Mouse (Mus musculus): ENCODE data around the gene Lmntd2. TPM values are rescaled to one million over a fixed set of nuclear protein-coding genes. Genes with fewer than 3 reads are reported as not detected.

Gene Lmntd2
- total and polyA plus RNA-seq, 2 experiments from 2014 or later: 0.15 TPM; not detected in 1

DNA sequence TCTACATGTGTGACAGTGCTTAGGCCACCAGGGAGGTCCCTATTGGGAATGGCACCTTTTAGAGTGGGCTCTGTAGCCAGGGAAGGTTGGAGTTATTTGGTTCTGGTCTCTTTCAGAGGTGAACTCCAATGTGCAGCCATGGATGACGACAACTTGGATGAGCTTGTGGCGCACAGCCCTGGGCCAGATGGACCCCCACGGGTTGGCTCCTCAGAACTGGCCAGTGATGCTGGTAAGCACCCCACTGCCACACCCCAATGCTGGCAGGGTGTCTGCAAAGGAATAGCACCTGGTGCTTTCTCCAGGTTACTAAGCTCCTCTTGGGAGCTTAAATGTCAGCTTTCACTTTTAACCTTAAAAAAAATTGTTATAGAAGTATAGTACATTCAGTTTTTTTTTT, 17.2 kb upstream of the Lmntd2 start:
- Histone ChIP-seq H3K4me3 (ENCODE audit: low read depth, low read length) (no peak overlapping the region), H3K9ac (replicated peaks; ENCODE audit: low read depth, low read length) (no peak overlapping the region), H3K4me1 (ENCODE audit: control insufficient read depth, insufficient read depth) (peaks cover 17% of the 10 kb centered on the region), H3K27me3 (ENCODE audit: control insufficient read depth, insufficient read depth, low read length) (no peaks in the 10 kb centered on the region), H3K4me2 (ENCODE audit: low read depth, low read length) (no peak overlapping the region), H3K36me3 (replicated peaks; ENCODE audit: control insufficient read depth, insufficient read depth, low read length) (peaks cover 56% of the 10 kb centered on the region), H3K27ac (ENCODE audit: low read depth) (no peak overlapping the region), H3K9me3 (replicated peaks; ENCODE audit: control insufficient read depth, low read length) (no peaks in the 10 kb centered on the region)
- ATAC-seq (ENCODE audit: insufficient read depth, low read depth) (no peak), DNase-seq (ENCODE audit: low spot score) (no peak)
- no peak for TF ChIP-seq CTCF (IDR thresholded peaks at IDR 0.05; ENCODE audit: low read depth)
- TF ChIP-seq EP300 (IDR thresholded peaks at IDR 0.05; ENCODE audit: low read depth): no peak
- 92% methylated on average over 3 of the region's 3 CpGs for WGBS

DNA sequence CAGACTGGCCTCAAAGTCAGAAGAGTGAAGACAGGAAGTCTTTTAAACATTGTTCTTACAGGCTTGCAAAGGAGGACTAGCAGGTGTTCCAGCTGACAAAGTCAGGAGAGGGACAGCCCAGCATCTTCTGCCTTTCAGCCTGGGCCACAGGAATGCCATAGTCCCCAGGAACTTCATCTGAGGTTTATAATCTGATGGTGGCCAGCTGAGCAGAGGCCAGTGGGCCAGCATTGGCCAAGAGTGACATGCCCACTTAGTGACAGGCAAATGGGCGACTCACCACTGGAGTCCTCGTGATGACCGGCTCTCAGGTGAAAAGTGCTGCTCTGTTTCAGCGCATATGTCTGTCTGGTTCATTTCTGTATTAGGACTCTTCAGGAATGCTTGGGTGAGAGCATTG, 16.7 kb upstream of the Lmntd2 start:
- no peak for ATAC-seq (ENCODE audit: insufficient read depth, low read depth)

DNA sequence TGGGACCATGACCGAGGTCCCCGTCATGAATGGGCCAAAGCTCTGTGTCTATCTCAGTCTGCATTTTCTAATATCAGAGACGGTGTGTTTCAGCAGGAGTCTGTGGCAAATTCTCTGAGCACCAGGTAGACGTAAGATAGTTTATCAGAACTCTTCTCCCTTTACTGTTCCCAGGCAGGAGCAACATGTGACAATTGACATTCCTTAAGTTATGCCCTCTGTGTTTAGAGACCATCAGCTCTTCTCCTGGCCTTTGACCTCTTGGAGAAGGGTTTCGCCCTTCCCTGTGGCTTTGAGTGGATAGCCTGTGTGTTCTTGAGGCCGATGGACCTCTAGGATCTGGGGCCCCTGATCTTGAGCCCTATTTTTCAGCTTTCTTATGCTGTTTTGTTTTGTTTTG, 15.8 kb upstream of the Lmntd2 start:
- TF ChIP-seq EP300 (IDR thresholded peaks at IDR 0.05; ENCODE audit: low read depth) (no peak), CTCF (IDR thresholded peaks at IDR 0.05; ENCODE audit: low read depth) (no peak)
- Histone ChIP-seq H3K9me3 (replicated peaks; ENCODE audit: control insufficient read depth, low read length) (no peaks in the 10 kb centered on the region), H3K9ac (replicated peaks; ENCODE audit: low read depth, low read length) (peak overlapping the region; percentile 95), H3K27me3 (ENCODE audit: control insufficient read depth, insufficient read depth, low read length) (no peaks in the 10 kb centered on the region), H3K4me3 (ENCODE audit: low read depth, low read length) (peak overlapping the region; percentile 96), H3K27ac (ENCODE audit: low read depth) (no peak overlapping the region), H3K4me1 (ENCODE audit: control insufficient read depth, insufficient read depth) (peaks cover 17% of the 10 kb centered on the region), H3K4me2 (ENCODE audit: low read depth, low read length) (peak overlapping the region; percentile 89), H3K36me3 (replicated peaks; ENCODE audit: control insufficient read depth, insufficient read depth, low read length) (peaks cover 44% of the 10 kb centered on the region)
- no peak for DNase-seq (ENCODE audit: low spot score)
- WGBS: 31% methylated on average over 6 of the region's 6 CpGs
- ATAC-seq (ENCODE audit: insufficient read depth, low read depth): no peak

More for the DNA sequence above, 16.7 kb upstream of the Lmntd2 start:
- H3K4me3 ChIP-seq (ENCODE audit: low read depth, low read length): no peak overlapping the region
- no peak for TF ChIP-seq CTCF (IDR thresholded peaks at IDR 0.05; ENCODE audit: low read depth)
- no peak for TF ChIP-seq EP300 (IDR thresholded peaks at IDR 0.05; ENCODE audit: low read depth)
- no peak for DNase-seq (ENCODE audit: low spot score)
- no peaks in the 10 kb centered on the region for H3K9me3 ChIP-seq (replicated peaks; ENCODE audit: control insufficient read depth, low read length)
- H3K4me2 ChIP-seq (ENCODE audit: low read depth, low read length): no peak overlapping the region
- H3K27me3 ChIP-seq (ENCODE audit: control insufficient read depth, insufficient read depth, low read length): no peaks in the 10 kb centered on the region
- H3K27ac ChIP-seq (ENCODE audit: low read depth): no peak overlapping the region
- peaks cover 52% of the 10 kb centered on the region for H3K36me3 ChIP-seq (replicated peaks; ENCODE audit: control insufficient read depth, insufficient read depth, low read length)
- H3K9ac ChIP-seq (replicated peaks; ENCODE audit: low read depth, low read length): no peak overlapping the region
- 87% methylated on average over 4 of the region's 4 CpGs for WGBS
- peaks cover 17% of the 10 kb centered on the region for H3K4me1 ChIP-seq (ENCODE audit: control insufficient read depth, insufficient read depth)

DNA sequence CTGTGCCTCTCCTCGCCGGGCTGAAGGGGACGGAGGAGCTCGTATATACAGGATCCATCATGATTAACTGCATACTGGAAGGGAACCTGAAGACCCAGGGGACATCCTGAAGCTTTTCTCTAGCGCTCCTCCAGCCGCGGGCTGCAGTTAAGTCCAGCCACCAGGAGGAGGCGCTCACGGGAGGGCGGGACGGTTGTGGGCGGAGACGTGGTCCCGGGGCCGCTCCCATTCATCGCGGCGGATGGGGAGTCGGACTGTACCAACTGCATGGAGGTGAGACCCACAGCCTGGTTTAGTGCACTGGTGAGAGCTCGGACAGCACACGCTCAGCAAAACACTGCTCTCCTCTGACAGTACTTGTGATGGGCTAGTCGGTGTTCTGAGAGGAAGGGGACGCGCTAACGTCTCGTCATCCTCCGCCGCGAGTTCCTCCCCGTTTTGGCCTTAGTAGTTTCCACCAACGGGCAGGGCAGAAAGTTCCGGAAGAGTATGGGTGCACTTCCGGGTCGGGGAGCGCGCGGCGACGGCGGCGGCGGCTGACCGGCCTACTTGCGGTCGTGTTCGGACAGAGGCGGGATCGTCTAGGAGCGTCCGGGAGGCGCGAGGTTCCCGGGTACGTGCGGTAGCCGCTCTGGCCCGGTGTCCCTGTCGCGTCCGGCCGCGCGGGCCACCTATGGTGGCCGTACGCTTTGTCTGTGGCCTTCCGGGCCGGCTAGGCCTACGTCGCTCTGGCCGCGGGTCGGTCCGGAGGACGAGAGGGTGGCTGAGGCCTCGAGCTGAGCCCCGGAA, 14.6 kb upstream of the Lmntd2 start, which contains the start of gene Phrf1:
Gene Phrf1 (plus strand): TSS at position 506 of the 789 bp plus-strand sequence.
- DNase-seq (ENCODE audit: low spot score) (peak; percentile 92), ATAC-seq (ENCODE audit: insufficient read depth, low read depth) (peak; percentile 92)
- Histone ChIP-seq H3K9me3 (replicated peaks; ENCODE audit: control insufficient read depth, low read length) (no peaks in the 10 kb centered on the region), H3K4me3 (ENCODE audit: low read depth, low read length) (peak within 1 kb of the TSS; percentile 96), H3K36me3 (replicated peaks; ENCODE audit: control insufficient read depth, insufficient read depth, low read length) (peaks cover 32% of the 10 kb centered on the region), H3K9ac (replicated peaks; ENCODE audit: low read depth, low read length) (peak within 1 kb of the TSS; percentile 95), H3K4me1 (ENCODE audit: control insufficient read depth, insufficient read depth) (peaks cover 17% of the 10 kb centered on the region), H3K27ac (ENCODE audit: low read depth) (peak within 1 kb of the TSS; percentile 90), H3K4me2 (ENCODE audit: low read depth, low read length) (peak within 1 kb of the TSS; percentile 89), H3K27me3 (ENCODE audit: control insufficient read depth, insufficient read depth, low read length) (no peaks in the 10 kb centered on the region)
- under 1% methylated on average over 73 of the region's 76 CpGs for WGBS
- TF ChIP-seq EP300 (IDR thresholded peaks at IDR 0.05; ENCODE audit: low read depth) (0 out of 2 replicates have a peak, but pooled peaks have one; percentile 76), CTCF (IDR thresholded peaks at IDR 0.05; ENCODE audit: low read depth) (peak; percentile 99)

DNA sequence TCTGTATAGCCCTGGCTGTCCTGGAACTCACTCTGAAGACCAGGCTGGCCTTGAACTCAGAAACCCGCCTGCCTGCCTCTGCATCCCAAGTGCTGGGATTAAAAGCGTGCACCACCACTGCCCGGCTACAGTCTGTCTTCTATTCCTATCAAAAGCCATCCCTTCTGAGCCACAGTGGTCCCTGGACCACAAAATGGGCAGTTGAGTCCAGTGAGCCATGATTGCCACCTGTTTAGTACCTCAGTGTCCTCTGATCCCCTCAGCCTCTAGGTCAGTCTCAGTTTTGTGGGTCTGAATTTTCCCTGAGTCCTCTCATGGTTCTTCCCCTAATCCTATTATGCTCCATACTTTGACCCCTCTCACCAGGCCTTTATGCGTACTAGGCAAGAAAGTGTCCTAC, 13.9 kb upstream of the Lmntd2 start:
- no peak overlapping the region; the same call in 1 of the 2 replicates for H3K4me2 ChIP-seq (ENCODE audit: low read depth, low read length)
- 0 out of 2 replicates have a peak overlapping the region, but pooled peaks have one; percentile 96 for H3K4me3 ChIP-seq (ENCODE audit: low read depth, low read length)
- ATAC-seq (ENCODE audit: insufficient read depth, low read depth) (no peak), DNase-seq (ENCODE audit: low spot score) (no peak)
- WGBS: 70% methylated on average over 4 of the region's 4 CpGs
- TF ChIP-seq EP300 (IDR thresholded peaks at IDR 0.05; ENCODE audit: low read depth): no peak
- TF ChIP-seq CTCF (IDR thresholded peaks at IDR 0.05; ENCODE audit: low read depth): no peak
- H3K27me3 ChIP-seq (ENCODE audit: control insufficient read depth, insufficient read depth, low read length): no peaks in the 10 kb centered on the region
- peaks cover 21% of the 10 kb centered on the region for H3K4me1 ChIP-seq (ENCODE audit: control insufficient read depth, insufficient read depth)
- H3K27ac ChIP-seq (ENCODE audit: low read depth): no peak overlapping the region
- H3K36me3 ChIP-seq (replicated peaks; ENCODE audit: control insufficient read depth, insufficient read depth, low read length): peaks cover 25% of the 10 kb centered on the region
- H3K9ac ChIP-seq (replicated peaks; ENCODE audit: low read depth, low read length): no peak overlapping the region
- no peaks in the 10 kb centered on the region for H3K9me3 ChIP-seq (replicated peaks; ENCODE audit: control insufficient read depth, low read length)
